9 mouse cellular contexts compared by ENCODE assay signal in genomic region chr1:179940071-179940786, GRCm38 (mm10). TPM values are rescaled to one million over a fixed set of nuclear protein-coding genes. Genes with fewer than 3 reads are reported as not detected.
A peak's percentile ranks its signal among the peaks of the same experiment; 100 is the strongest.
DNase-seq lines count a peak whose midpoint lies in the region; ATAC-seq and TF ChIP-seq lines count a peak whose summit lies in the region.
"Had no signal": no experiment of that assay in that cellular context is flagged by ENCODE, and none has a peak within 500 bp of the region (broad histone marks: within the 10 kb centered on the region; RNA-seq: fewer than 3 reads in every experiment).

No protein-coding gene starts in this region.

- intact Hi-C loops in gastrocnemius, postnatal 36 days (cut with DNase I): no loop called here

- H3K4me1 ChIP-seq in forebrain, postnatal 0 days (ENCODE audit: insufficient read depth): no peaks in the 10 kb centered on the region
- no peaks in the 10 kb centered on the region for H3K4me1 ChIP-seq in forebrain, embryonic 14.5 days (ENCODE audit: control insufficient read depth, insufficient read depth, low read length)
- no peaks in the 10 kb centered on the region for H3K4me1 ChIP-seq in kidney, adult 2 months (ENCODE audit: control insufficient read depth, insufficient read depth, low read length)
- H3K4me1 ChIP-seq in testis, adult 2 months (ENCODE audit: control insufficient read depth, insufficient read depth, low read length): peaks cover 7% of the 10 kb centered on the region

- H3K4me2 ChIP-seq in forebrain, postnatal 0 days (ENCODE audit: low read depth): peak overlapping the region; percentile 14
- no peak overlapping the region for H3K4me2 ChIP-seq in forebrain, embryonic 14.5 days (ENCODE audit: low read length)

- no peak for TF ChIP-seq POLR2A in kidney, adult 2 months (IDR thresholded peaks at IDR 0.05; ENCODE audit: low read depth, low read length)
- TF ChIP-seq POLR2A in testis, adult 2 months (IDR thresholded peaks at IDR 0.05; ENCODE audit: control insufficient read depth, low read depth, low read length): no peak

- no peaks in the 10 kb centered on the region for H3K27me3 ChIP-seq in forebrain, postnatal 0 days (ENCODE audit: insufficient read depth, low read length)
- no peaks in the 10 kb centered on the region for H3K27me3 ChIP-seq in forebrain, embryonic 14.5 days (replicated peaks; ENCODE audit: control insufficient read depth, insufficient read depth, low read length)
- H3K27me3 ChIP-seq in kidney, adult 2 months (replicated peaks; ENCODE audit: control insufficient read depth, insufficient read depth, low read length): no peaks in the 10 kb centered on the region
- H3K27me3 ChIP-seq in testis, adult 2 months (ENCODE audit: control insufficient read depth, insufficient read depth, low read length): no peaks in the 10 kb centered on the region

- ATAC-seq in forebrain, postnatal 0 days: peak; percentile 45
- ATAC-seq in forebrain, embryonic 14.5 days: no peak

- H3K27ac ChIP-seq in forebrain, postnatal 0 days (ENCODE audit: low read depth, low read length): no peak overlapping the region
- no peak overlapping the region for H3K27ac ChIP-seq in forebrain, embryonic 14.5 days (ENCODE audit: low read depth, low read length)
- no peak overlapping the region for H3K27ac ChIP-seq in kidney, adult 2 months (ENCODE audit: insufficient read depth, low read depth, low read length)
- no peak overlapping the region for H3K27ac ChIP-seq in testis, adult 2 months (ENCODE audit: control insufficient read depth, insufficient read depth, low read depth, low read length)

- H3K9ac ChIP-seq in forebrain, postnatal 0 days: no peak overlapping the region
- no peak overlapping the region for H3K9ac ChIP-seq in forebrain, embryonic 14.5 days (ENCODE audit: low read length)

- TF ChIP-seq CTCF in forebrain, postnatal 0 days (IDR thresholded peaks at IDR 0.05; ENCODE audit: low read depth): no peak
- TF ChIP-seq CTCF in kidney, adult 2 months (conservative IDR thresholded peaks at IDR 0.05; ENCODE audit: insufficient read depth, insufficient read length, low read depth, low read length): no peak
- no peak for TF ChIP-seq CTCF in testis, adult 2 months (IDR thresholded peaks at IDR 0.05; ENCODE audit: control insufficient read depth, insufficient read depth, insufficient replicate concordance, low read depth, low read length)

- H3K4me3 ChIP-seq in forebrain, postnatal 0 days (ENCODE audit: low read depth, low read length): no peak overlapping the region
- no peak overlapping the region for H3K4me3 ChIP-seq in forebrain, embryonic 14.5 days (ENCODE audit: low read depth, low read length)
- H3K4me3 ChIP-seq in kidney, adult 2 months (ENCODE audit: insufficient read depth, low read depth, low read length): no peak overlapping the region
- H3K4me3 ChIP-seq in testis, adult 2 months (ENCODE audit: control insufficient read depth, low read depth, low read length): peak overlapping the region; percentile 3; the same call in 1 of the 2 replicates

- WGBS in forebrain, postnatal 0 days: 50% methylated on average over 23 of the region's 23 CpGs
- WGBS in forebrain, embryonic 14.5 days: 69% methylated on average over 23 of the region's 23 CpGs
- 59% methylated on average over 23 of the region's 23 CpGs for WGBS in kidney, adult 2 months

- no peaks in the 10 kb centered on the region for H3K36me3 ChIP-seq in forebrain, postnatal 0 days (ENCODE audit: insufficient read depth)
- no peaks in the 10 kb centered on the region for H3K36me3 ChIP-seq in forebrain, embryonic 14.5 days (ENCODE audit: control insufficient read depth, insufficient read depth, low read length)
- H3K36me3 ChIP-seq in kidney, adult 2 months (ENCODE audit: control insufficient read depth, insufficient read depth, low read length): no peaks in the 10 kb centered on the region
- no peaks in the 10 kb centered on the region for H3K36me3 ChIP-seq in testis, adult 2 months (ENCODE audit: control insufficient read depth, insufficient read depth, low read length)

- peak; percentile 43 for DNase-seq in forebrain, postnatal 0 days
- DNase-seq in forebrain, embryonic 14.5 days (ENCODE audit: low spot score): no peak
- peak; percentile 19 for DNase-seq in kidney, adult 2 months
- no peak for DNase-seq in kidney, adult 9 months
- DNase-seq in testis, postnatal 14 days (ENCODE audit: low spot score): no peak
- DNase-seq in gastrocnemius, postnatal 36 days: no peak
- DNase-seq in adipocyte (ENCODE audit: low spot score): no peak
- DNase-seq: kidney, postnatal 14 days had no signal

- no peaks in the 10 kb centered on the region for H3K9me3 ChIP-seq in forebrain, postnatal 0 days (ENCODE audit: low read length)
- H3K9me3 ChIP-seq in forebrain, embryonic 14.5 days (replicated peaks; ENCODE audit: control insufficient read depth, low read length): no peaks in the 10 kb centered on the region

RNA-seq across cellular contexts. Expression of gene Cdc42bpa, which starts 20.0 kb away (rescaled TPM):
- 92.9 and 111 TPM in 2 replicates for total RNA-seq in forebrain, postnatal 0 days (2014; rRNA removed)
- polyA plus RNA-seq in forebrain, postnatal 0 days (2015; fragmentation: Nextera tagmentation; extraction: Ambion mirVana): 14.0 and 25.2 TPM in 2 replicates
- polyA plus RNA-seq in forebrain, embryonic 14.5 days (2014; fragmentation: Nextera tagmentation; extraction: Ambion mirVana): 18.1 and 22.5 TPM in 2 replicates
- 20.2 and 21.0 TPM in 2 replicates for polyA plus RNA-seq in kidney, adult 2 months (2012; rRNA removed)
- polyA plus RNA-seq in testis, adult 2 months (2012; rRNA removed): 8.3 and 9.1 TPM in 2 replicates
- total RNA-seq in gastrocnemius, postnatal 36 days (2021): 10 to 100 TPM; 21.7 to 21.9 TPM

Comparison
In these comparisons a context has a peak if more than half of its experiments do, and no peak if none do; other contexts are left out.
1. DNase-seq: peak in forebrain, postnatal 0 days (single experiment) and kidney, adult 2 months (single experiment); none in forebrain, embryonic 14.5 days (single experiment), kidney, adult 9 months (single experiment), testis, postnatal 14 days (single experiment), gastrocnemius, postnatal 36 days (0 of 2) and adipocyte (single experiment).